Mouse (Mus musculus): ENCODE measurements around the gene Tspan9.

GRCm38 (mm10) chr6:127996928-127997327 is 146.5 kb downstream of the Tspan9 start:
- TF ChIP-seq CTCF (IDR thresholded peaks at IDR 0.05; ENCODE audit: insufficient read depth, low read length), result peak; percentile 38; the same call in 1 of the 2 replicates
- no peak for TF ChIP-seq POLR2A (IDR thresholded peaks at IDR 0.05; ENCODE audit: borderline replicate concordance, extremely low read depth, low read depth, low read length)
